Mouse (Mus musculus) spleen, adult 2 months (tissue): ENCODE measurements around the gene Ifit1bl1.
"Not testable (repeated sequence)": the region's sequence is repeated elsewhere in the genome, so short reads cannot be mapped to it uniquely, and the experiment has no call there.

Source experiments
- CTCF ChIP-seq: fragments of 200-500 bp; IDR thresholded peaks from 2 replicates; pipeline ENCODE4 v1.5.1; 2011; ENCODE audit warnings: mild to moderate bottlenecking, inconsistent platforms; ENCODE audit not compliant: insufficient read depth, insufficient read length, insufficient replicate concordance; ENCODE audit errors: extremely low read depth
- POLR2A ChIP-seq: fragments of 200-500 bp; IDR thresholded peaks from 2 replicates; pipeline ENCODE4 v1.6.1; 2011; ENCODE audit warnings: low read depth, low read length, inconsistent platforms

GRCm38 (mm10) chr19:34612243-34613001 lies 10.7 kb upstream of the Ifit1bl1 start:
- not testable (repeated sequence) for TF ChIP-seq CTCF, POLR2A
